Mouse (Mus musculus) layer of hippocampus, adult 2 months (tissue): ENCODE measurements around the gene Rnf113a2. TPM values are rescaled to one million over a fixed set of nuclear protein-coding genes. Genes with fewer than 3 reads are reported as not detected.

Source experiments
- DNase-seq, 2 experiments: peaks; one replicate each; pipeline ENCODE4 v3.0.0; 2022; ENCODE audit warnings: low spot score in 2 of 2
- H3K27ac ChIP-seq: fragments of 200-600 bp; 2 replicates; pipeline ENCODE4 v1.8.1; 2022
- H3K4me3 ChIP-seq: fragments of 200-600 bp; 2 replicates; pipeline ENCODE4 v1.8.1; 2022; ENCODE audit warnings: mild to moderate bottlenecking
- CTCF ChIP-seq: fragments of 200-600 bp; conservative IDR thresholded peaks from 2 replicates; pipeline ENCODE4 v1.8.1; 2022; ENCODE audit warnings: antibody characterized with exemption, mild to moderate bottlenecking, moderate library complexity
- total RNA-seq, 2 experiments: library from RNA; stranded (reverse); gene quantifications; 2 replicates each; pipeline ENCODE4 v1.2.3; 2021

The Rnf113a2 gene
- total RNA-seq, 2 experiments from 2014 or later, result 13.8 to 15.9 TPM

DNA sequence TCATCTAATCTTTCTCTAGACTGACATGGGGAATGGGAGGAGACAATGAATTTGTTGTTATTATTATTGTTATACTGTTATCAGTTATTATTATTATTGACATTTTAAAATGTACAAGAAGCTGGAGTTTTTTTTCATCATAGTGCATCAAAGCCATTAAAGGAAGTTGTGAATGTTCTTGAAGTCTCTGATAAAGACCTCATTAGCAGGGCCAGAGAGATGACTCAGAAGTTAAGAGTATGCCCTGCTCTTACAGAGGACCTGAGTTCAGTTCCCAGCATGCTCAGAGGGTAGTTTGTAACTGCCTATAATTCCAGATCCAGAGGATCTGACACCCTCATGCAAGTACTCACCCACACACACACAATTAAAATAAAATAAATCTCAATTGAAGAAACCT, 19.3 kb upstream of the Rnf113a2 start:
- TF ChIP-seq CTCF, result no peak
- DNase-seq, result no peak
- Histone ChIP-seq H3K27ac (no peak overlapping the region), H3K4me3 (no peak overlapping the region)

DNA sequence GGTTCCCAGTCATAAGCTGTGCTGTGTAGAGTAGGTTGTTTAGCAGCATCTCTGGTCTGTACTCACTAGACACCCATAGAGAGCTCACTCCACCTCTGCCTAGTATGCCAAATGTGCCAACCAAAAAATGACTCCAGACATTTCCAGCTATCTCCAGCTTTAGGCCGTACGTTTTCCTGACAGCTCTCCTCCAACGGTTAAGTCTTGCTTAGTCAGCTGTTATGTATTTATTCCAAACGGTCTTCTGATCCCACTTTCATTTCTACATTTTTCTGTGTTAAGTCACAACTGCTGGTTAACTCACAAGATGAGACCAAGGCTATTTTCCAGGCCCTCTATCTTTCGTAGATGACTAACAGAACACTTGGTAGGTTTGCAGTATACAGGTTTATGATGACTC, 18.4 kb upstream of the Rnf113a2 start:
- no peak overlapping the region for H3K4me3 ChIP-seq
- DNase-seq, result no peak
- TF ChIP-seq CTCF, result no peak
- H3K27ac ChIP-seq, result no peak overlapping the region

- TF ChIP-seq CTCF, result no peak
- Histone ChIP-seq H3K4me3 (no peak overlapping the region), H3K27ac (peak overlapping the region; percentile 43; the same call in 1 of the 2 replicates)
- DNase-seq, result no peak
These were observed 17.9 kb upstream of the Rnf113a2 start for GRCm38 (mm10) chr12:84399135-84399534.

DNA sequence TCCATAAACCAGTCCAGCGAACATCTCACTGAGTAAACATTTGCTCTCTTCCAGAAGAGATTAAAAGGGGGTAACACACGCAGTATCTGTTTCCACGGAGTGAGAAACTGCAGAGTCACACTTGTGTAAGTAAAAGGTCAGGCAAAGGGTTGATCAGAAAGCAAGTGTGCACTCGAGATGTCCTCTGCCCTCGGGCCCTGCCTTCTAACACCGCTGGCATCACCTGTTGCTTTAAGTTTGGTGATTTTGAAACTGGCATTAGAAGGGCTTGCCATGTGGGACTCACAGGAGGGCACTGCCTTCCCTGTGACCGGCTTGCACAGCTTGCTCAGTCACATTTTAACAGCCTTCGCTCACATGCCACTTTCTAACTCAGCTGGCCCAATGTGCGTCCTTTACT, 17.3 kb upstream of the Rnf113a2 start:
- H3K27ac ChIP-seq, result peak overlapping the region; percentile 43; the same call in 1 of the 2 replicates
- no peak for DNase-seq
- no peak for TF ChIP-seq CTCF
- no peak overlapping the region for H3K4me3 ChIP-seq

GRCm38 (mm10) chr12:84400068-84400467, 16.9 kb upstream of the Rnf113a2 start:
- Histone ChIP-seq H3K27ac (peak overlapping the region; percentile 43; the same call in 1 of the 2 replicates), H3K4me3 (no peak overlapping the region)
- DNase-seq, result no peak
- no peak for TF ChIP-seq CTCF

GRCm38 (mm10) chr12:84400653-84401052, 16.3 kb upstream of the Rnf113a2 start:
- no peak for DNase-seq
- H3K27ac ChIP-seq, result peak overlapping the region; percentile 19; the same call in 1 of the 2 replicates
- TF ChIP-seq CTCF, result no peak
- no peak overlapping the region for H3K4me3 ChIP-seq

- H3K4me3 ChIP-seq, result no peak overlapping the region
- H3K27ac ChIP-seq, result no peak overlapping the region
- TF ChIP-seq CTCF, result no peak
- no peak for DNase-seq
These were observed 14.1 kb upstream of the Rnf113a2 start for GRCm38 (mm10) chr12:84402923-84403322.

GRCm38 (mm10) chr12:84404541-84404940, 12.5 kb upstream of the Rnf113a2 start:
- no peak for TF ChIP-seq CTCF
- DNase-seq, result no peak
- no peak overlapping the region for H3K27ac ChIP-seq

DNA sequence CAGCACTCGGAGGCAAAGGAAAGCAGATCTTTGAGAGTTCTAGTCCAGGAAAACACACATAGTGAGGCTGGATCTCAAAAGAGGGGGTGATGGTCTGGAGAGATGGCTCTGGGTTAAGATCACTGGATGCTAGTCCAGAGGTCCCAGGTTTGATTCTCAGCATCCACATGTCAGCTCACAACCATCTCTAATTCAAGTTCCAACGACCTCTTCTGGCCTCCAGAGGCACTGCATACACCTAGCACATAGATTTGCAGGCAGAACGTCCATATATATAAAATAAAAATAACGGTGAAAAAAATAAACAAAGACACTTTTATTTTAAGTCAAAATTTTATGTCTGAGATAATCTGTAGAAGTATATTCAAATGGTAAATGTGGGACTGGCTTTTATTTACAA, 9.7 kb upstream of the Rnf113a2 start:
- Histone ChIP-seq H3K27ac (no peak overlapping the region), H3K4me3 (no peak overlapping the region)
- DNase-seq, result no peak
- peak; percentile 56 for TF ChIP-seq CTCF

More at GRCm38 (mm10) chr12:84404541-84404940, 12.5 kb upstream of the Rnf113a2 start:
- H3K4me3 ChIP-seq, result no peak overlapping the region

DNA sequence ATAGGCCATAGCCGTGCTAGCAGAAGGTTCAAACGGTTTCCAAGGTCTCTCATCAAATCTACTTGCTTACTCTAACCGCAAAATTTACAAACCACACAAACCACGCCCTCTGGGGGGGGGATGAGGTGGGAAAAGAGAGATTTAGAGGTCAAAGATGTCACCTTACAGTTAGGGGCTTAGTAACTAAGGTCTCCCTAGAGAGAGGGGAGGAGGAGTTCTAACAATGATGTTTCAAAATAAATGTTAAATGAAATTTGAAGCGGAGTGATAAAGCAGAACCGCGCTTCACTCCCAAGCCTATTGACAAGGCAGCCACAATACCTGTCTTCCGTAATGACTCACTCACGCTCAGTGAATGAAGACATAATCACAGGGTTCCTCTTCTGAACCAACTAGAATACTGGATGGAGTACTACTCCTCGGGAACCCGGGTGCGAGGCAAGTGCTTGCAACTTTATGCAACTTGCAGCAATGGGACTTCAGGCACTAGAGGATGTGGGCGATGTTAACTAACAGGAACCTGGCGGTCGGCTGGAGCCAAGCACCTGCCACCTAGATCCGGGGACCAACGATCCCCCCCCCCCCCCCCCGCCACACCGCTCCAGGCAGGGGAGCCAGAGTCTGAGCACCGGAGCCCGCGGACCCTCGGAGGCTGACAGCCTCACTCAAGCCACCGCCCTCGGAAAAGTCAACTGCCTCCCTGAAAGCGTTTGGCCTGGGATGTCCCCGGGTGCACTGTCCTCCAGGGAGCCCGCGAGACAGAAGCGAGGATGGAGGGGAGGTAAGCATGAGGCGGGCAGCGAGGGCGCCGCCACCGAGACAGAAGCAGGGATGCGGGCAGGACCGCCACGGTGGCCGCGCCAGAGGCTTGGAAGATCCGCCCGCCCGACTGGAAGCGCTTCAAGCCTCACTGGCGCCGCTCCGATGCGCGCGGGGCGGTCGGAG, 8.8 kb upstream of the Rnf113a2 start:
- H3K4me3 ChIP-seq, result peak overlapping the region; percentile 77
- peak overlapping the region; percentile 96 for H3K27ac ChIP-seq
- DNase-seq, result peak in 1 of 2 experiments; percentile 10
- TF ChIP-seq CTCF, result peak; percentile 10; the same call in 1 of the 2 replicates

DNA sequence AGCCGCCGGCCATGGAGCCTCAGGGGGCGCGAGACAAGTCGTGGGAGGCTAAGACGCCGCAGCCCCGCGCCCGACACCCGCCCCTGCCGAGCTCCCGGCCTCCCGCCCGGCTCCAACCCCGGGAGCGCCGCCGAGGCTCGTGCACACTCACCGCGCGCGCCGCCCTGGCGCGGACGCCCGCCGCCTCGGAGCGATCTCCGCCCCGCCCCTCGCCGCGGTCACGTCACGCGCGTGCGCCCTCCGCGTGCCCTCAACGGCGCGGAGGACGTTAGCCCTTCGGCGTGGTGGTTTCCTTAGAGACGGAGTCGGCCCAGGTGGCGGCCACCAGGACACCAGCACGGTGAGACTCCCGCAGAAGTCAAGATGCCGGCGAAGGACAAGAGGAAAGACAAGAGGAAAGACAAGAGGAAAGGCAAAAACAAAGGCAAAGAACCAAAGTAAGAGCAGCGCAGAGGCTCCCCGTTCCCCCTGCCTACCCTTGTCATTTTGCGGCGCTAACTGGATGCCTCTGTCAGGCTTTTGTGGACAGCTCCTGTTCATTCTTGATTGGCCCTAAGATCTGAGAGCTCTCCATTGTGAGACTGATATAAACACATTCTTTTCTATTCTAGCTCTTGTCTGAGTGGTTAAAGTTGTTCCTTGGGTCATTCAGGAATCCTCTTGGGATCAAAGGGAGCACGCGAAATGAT, 8.0 kb upstream of the Rnf113a2 start, which contains the start of the genes Entpd5 and Bbof1:
Entpd5 (minus strand) TSS at position 211 of the 689 bp plus-strand sequence.
Bbof1 (plus strand) TSS at position 253 of the 689 bp plus-strand sequence.
- DNase-seq, result peak; percentile 89 to 94

DNA sequence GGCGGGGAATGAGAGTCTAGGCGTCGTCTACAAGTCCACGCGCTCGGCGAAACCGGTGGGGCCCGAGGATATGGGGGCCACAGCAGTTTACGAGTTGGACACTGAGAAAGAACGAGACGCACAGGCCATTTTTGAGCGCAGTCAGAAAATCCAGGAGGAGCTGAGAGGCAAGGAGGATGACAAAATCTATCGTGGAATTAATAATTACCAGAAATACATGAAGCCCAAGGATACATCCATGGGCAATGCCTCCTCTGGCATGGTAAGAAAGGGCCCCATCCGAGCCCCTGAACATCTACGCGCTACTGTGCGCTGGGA, 568 bp downstream of the Rnf113a2 start:
- DNase-seq, result no peak
- H3K27ac ChIP-seq, result peak overlapping the region; percentile 81
- TF ChIP-seq CTCF, result no peak
- H3K4me3 ChIP-seq, result peak overlapping the region; percentile 79

More for the DNA sequence above, 8.0 kb upstream of the Rnf113a2 start, which contains the start of the genes Entpd5 and Bbof1:
- TF ChIP-seq CTCF, result no peak; the same call in 1 of the 2 replicates
- Histone ChIP-seq H3K4me3 (peak within 1 kb of the TSS; percentile 77), H3K27ac (peak within 1 kb of the TSS; percentile 96)

DNA sequence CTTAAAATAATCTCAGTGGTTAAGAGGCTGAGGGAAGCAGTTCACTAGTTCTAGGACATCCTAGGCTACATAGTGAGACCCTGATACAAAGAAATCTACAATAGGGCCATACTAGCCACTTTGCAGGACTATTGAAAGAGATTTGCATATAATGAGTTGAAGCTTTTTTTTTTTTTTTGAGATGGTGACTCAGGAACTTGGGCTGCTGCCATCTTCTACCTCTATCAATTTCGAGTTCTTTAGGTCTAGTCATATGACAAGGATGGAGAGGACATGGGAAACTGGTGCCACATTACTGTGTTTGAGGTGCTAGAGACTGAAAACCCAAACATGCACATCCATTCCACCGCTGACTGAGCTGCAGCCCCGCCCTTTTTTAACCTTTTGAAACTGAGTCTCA, 7.0 kb downstream of the Rnf113a2 start:
- DNase-seq, result no peak
- TF ChIP-seq CTCF, result no peak
- H3K27ac ChIP-seq, result no peak overlapping the region
- H3K4me3 ChIP-seq, result no peak overlapping the region
